Mouse (Mus musculus): ENCODE data around the gene Mrpl58.

The Mrpl58 gene

DNA sequence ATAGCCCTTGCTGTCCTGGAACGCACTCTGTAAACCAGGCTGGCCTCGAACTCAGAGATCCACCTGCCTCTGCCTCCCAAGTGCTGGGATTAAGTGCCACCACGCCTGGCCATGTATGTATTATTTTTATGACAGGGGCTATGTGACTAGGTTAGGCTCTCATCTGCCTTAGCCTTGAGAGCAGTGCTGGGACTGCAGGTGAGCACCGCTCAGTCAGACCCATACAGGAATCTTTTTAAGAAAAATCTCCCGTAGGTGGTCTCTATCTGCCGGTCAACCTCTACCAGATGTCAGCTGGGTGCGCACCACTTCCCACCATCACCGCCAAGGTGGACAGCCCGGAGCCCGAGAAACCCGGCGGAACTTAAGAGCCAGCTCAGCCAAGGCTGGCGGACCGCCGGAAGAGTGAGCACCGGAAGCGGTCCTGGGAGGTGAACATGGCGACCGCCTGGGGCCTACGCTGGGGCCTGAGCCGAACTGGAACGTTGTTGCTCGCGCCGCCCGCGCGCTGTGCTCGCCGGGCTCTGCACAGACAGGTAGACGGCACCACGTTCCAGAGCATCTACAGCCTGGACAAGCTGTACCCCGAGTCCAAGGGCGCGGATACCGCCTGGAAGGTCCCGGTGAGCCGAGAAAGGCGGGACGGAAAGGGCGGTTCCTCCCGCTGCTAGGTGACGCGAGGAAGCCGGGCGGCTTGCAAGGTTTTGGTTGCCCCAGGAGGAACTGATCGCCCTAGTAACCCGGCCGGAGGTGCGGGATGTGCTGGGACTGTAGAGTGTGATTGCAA, at the start of gene Mrpl58:
Gene Mrpl58 (plus strand): TSS at position 415 of the 787 bp plus-strand sequence.
- DNase-seq (ENCODE audit: low read depth, low spot score), result peak; percentile 90

DNA sequence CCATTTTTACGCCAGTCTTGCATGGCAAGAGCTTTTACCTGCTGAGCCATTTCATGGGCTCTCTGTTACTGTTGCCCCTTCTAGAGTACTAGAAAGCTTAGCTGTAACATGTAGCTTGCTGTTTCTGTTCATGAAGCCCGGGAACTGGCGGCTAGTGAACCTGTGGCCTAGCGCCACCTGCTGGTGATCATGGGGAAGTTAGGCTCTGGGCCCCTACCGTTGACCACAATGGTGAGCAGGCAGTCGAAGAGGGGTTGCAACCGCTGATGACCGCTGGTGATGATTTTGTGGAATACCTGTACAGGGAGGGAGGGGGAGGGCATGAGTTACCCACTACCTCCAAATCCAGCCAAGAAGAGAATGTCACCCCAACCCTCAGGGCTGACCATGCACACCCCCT, 49.4 kb upstream of the Mrpl58 start:
- DNase-seq (ENCODE audit: low read depth, low spot score), result peak; percentile 71

DNA sequence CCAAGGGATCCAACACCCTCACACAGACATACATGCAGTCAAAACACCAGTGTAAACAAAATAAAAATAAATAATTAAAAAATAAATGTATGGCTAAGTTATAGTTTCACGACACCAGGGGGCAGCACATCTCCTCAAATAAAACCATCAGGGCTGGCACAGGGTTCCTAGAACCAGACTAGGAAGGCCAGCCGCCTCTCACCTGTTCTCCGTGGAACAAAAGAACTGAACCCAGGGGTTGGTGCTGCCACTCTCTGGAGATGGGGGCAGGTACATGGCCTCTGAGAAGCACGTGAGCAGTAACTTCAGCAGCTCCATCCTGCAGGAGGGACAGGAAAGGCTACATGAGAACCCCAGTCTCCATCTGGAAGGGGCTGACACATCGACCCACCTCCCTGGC, 45.1 kb upstream of the Mrpl58 start:
- peak; percentile 67 for DNase-seq (ENCODE audit: low read depth, low spot score)

DNA sequence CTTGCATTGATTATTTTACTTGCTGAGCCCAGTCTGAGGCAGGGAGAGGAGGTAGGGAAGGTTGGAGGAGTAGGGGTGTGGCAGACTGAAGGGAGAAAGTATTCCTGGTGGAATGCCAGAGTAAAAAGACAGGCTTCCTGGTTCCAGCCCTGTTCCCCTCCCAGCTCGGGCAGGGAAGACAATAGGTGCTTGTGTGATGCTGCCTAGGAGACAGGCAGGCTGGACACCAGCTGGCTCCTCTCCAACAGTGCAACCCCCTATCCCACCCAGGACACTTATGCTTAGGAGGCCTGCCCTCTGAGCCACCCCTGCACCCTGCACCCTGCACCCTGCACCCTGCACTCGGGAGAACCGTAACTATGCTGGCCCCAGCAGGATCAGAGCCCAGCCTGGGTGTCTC, 44.3 kb upstream of the Mrpl58 start:
- DNase-seq (ENCODE audit: low read depth, low spot score), result peak; percentile 70

DNA sequence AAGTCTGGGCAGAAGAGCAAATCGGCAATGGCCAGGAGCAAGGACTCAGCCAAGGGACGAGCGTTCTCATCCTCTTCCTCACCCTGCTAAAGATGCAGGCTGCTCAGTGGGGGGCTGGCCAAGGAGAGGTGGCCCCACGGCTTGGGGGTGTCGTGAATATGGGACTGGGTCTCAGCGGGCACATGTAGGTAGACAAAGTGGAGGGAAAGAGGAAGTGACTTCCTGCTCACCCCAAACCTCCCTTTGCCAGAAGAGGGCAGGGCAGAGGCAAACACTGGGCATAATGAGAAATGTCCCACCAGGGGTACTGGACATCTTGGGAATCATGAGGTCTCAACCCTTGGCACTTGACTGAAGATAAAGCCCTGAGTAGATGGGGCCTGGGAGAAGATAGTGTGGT, 43.8 kb upstream of the Mrpl58 start:
- DNase-seq (ENCODE audit: low read depth, low spot score), result no peak

DNA sequence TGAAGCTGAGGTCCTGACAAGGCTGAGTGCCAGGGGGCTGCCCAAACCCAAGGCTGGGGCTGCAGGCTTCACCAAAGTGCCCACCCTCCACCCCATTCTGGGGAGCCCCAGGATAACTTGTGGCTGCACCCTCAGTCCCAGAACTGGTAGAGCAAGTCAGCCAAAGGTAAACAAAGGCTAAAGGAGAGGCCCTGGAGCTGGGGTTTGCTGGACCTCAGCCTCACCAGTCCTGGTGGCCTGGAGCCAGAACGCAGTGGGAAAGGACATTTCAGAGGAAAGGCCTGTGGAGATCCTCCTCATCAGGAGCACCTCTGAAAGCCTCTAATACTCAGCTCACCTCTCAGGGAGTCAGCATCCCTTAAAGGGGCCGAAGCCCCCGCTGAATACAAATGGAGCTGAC, 39.4 kb upstream of the Mrpl58 start:
- DNase-seq (ENCODE audit: low read depth, low spot score), result no peak

DNA sequence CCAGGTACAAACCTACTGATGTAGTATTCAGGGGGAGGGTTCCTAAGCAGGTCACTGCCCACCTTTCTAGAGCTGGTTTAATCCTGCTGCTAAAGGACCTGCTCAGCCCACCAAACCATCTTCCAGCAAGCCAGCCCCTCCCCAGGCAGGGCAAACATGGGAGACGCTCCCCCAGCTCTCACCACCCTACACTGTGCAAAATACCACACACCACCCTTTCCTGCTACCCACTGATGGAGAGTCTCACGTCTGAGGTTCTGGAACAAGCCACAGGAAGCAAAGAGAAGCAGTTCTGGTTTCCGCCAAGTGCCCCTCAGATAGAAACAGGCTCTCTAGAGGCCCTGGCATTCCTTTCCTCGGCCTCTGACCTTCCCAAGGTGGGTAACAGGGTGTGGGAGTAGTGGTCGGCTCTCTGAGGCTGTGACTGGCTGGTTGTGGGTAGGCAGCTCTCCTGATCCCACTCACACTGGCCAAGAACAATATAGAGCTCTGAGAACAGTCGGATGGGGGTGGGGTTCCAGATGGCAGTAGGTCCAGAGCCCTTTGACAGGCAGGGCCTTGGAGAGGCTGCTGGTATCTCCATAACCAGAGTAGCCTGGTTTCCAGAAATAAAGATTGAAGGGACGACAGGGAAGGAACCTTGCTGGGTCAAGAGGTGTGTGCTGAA, 37.4 kb upstream of the Mrpl58 start:
- no peak for DNase-seq (ENCODE audit: low read depth, low spot score)

DNA sequence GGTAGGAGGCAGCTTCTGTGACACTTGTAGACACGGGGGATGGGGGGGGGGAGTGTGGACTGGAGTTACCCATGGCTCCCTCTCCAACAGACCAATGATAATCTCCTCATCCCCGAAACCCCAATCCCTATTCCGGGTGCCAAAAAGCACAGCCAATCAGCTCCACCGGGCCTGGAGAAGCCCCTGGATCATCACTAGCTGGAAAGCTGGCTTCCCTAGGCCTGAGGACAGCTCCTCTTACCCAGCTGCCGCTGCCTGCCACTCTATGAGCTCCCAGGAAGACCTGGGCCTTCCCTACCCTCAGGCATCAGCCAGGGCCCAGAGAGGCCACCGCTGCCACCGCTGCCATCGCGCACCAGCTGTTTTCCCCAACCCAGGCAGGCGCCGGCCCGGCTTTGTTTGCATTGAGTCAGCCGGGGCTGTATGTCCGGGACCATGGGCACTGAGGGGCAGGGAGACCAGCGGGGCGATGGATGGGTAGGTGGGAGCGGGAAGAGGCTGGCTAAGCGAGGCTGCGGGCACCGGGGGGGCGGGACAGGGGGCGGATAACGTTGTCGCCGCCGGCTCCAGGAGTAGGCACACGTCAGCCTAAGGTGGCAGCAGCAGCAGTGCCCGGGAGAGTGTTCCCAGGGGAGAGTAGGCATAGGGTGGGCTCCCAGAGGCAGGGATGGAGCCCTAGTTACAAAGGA, 36.7 kb upstream of the Mrpl58 start:
- peak; percentile 34 for DNase-seq (ENCODE audit: low read depth, low spot score)

DNA sequence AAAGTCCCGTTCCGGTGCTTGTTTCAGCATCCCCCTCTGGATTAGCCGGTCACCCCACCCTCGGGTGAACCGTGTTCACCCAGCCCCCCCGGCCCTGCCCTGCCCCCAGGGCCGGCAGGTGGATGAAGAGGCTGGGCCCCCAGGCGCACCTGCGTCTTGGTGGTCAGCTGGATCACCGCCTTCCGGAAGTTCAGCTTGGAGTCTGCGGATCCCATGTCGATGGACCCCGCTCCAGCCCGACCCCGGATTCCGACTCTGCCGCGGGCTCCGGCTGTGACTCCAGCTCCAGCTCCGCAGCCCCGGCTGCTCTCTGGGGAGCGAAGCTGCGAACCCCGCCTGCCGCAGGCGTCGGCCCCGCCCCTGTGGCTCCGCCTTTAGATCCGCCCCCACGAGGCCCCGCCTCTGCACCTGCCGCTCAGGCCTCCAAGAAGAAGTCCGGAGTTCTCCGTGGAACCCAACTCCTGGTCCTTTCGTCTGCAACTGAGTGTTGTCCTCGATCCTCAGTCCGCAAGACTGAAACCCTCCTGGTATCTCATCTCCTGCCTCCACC, 36.1 kb upstream of the Mrpl58 start, which contains the start of gene Hid1:
Gene Hid1 (minus strand): TSS at position 362 of the 550 bp plus-strand sequence.
- DNase-seq (ENCODE audit: low read depth, low spot score), result peak; percentile 82

DNA sequence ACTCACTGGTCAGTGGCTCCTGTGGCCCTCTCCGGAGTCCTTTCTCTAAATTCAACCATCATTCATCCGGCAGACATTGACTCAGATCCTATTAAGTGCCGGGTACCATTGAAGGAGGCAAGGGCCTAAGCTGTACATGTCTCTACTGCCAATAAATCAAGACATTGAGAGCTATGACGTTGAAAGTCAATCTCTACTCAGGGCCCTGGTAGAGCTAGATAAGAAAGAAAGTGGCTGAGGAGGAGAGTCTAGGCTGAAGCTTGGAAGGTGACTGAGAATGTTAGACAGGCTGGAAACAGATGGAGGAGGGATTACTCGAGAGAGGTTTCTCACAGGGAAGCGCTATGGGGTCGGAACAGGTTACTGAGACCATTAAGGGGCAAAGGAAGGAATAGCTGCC, 33.2 kb upstream of the Mrpl58 start:
- no peak for DNase-seq (ENCODE audit: low read depth, low spot score)

DNA sequence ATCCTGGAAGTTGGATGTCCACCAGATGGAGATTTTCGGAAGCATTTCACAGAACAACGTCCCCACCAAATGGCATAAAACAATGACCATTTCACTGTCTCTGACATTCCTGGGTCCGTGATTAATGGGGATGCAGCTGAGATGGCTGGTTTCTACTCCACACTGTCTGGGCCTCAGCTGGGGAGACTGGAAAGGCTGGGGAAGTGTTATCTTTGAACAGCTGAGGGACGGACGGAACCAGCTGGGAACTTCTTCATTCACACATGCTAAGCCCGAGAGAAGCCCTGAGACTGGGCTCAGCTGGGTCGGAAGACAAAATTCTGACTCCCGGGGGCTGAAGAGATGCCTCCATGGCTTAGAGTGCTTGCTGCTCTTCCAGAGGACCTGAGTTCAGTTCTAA, 32.2 kb upstream of the Mrpl58 start:
- no peak for DNase-seq (ENCODE audit: low read depth, low spot score)

DNA sequence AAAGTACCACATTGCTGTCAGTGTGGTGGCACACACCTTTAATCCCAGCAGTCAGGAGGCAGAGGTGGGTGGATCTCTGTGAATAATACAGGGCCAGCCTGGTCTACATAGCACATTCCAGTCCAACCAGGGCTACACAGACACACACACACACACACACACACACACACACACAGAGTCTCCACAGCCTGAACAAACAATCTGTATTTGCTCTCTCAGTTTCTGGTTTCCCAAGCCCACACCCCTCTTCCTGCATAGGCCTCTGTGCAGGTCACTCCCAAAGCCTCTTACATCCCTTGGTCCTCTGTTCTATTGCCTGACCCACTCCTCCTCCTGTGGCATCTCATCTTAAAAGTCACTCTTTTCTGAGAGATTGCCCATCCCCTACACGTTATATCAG, 31.5 kb upstream of the Mrpl58 start:
- DNase-seq (ENCODE audit: low read depth, low spot score), result no peak

DNA sequence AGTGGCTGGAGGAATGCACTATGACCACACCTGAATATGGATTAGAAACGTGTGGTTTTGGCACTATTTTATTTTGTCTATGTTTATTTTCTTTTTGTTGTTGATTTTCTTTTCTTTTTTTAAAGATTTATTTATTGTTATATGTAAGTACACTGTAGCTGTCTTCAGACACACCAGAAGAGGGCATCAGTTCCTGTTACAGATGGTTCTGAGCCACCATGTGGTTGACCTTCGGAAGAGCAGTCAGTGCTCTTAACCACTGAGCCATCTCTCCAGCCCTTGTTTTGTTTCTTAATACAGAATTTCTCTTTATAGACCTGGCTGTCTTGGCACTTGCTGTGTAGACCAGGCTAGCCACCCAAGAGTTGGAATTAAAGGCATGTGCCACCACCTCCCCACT, 30.8 kb upstream of the Mrpl58 start:
- DNase-seq (ENCODE audit: low read depth, low spot score), result no peak

DNA sequence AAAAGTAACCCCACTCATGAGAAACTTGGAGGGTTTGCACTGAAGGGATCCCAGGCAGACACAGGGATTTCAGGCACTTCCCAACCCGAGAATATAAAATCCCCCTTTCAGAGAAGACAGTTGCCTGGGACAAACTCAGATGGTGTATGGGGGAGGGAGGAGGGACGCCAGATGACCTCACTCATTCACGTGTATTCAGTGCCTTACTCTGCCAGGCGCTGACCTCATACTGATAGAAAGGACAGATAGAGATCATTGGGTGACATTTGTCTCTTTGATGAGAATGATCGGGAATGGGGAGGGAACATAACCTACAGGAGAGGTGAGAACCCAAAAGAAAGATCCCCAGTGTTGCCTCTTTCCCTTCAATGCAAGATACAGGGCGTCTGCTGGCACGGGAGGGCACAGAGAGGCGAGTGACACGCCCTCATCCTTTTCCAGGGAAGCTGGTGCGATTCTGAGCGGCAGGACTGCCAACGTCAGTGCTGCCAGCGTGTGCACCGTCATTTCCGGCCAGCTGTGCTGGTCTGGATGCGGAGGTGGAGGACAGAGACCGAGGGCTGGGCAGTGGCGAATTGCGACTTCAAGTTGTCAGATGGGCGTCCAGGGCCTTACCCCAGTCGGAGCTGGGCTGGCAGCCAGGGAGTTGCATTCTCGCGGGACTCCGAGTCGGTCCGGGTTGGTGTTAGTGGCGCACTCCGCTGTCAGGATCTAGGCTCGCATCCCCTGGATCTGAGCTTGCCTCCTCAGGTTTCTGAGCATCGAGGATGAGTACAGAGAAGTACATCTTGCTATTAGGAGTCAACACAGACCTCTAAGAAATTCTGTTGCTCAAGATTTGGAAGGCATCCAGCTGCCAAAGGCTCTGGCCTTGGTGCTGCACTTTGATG, 29.5 kb upstream of the Mrpl58 start:
- DNase-seq (ENCODE audit: low read depth, low spot score), result peak; percentile 18

DNA sequence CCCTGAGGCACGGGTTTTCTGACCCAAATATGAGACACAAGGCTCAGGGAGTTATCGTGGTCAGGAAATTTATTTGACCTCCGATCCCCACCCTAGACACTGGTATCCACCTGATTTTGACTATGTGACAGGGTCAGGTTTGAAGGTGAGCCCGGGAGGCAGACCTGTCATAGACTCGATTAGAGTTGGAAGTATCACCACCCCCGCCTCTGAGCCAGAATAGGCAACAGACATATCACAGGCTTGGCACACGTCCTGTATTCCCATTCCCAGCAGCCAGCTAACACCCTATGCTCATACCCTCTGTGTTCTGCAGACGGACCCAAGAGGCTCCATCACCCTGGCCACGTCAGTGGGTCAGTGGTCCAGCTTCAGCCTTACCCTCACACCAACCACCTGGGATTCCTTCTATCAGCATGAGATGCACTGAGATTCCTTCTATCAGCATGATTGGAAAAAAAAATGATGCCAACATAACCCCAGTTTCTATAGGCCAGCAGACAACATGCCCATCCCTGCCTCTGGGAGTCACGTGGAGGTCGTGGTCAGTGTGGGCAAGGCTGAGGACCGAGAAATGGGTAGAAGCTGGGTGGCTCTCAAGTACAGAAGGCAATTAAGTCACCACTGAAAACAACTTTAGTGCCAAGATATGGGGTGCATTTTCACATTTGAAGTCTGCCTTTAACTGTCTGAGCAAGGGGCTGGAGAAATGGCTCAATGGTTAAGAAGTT, 28.7 kb upstream of the Mrpl58 start:
- DNase-seq (ENCODE audit: low read depth, low spot score), result no peak

DNA sequence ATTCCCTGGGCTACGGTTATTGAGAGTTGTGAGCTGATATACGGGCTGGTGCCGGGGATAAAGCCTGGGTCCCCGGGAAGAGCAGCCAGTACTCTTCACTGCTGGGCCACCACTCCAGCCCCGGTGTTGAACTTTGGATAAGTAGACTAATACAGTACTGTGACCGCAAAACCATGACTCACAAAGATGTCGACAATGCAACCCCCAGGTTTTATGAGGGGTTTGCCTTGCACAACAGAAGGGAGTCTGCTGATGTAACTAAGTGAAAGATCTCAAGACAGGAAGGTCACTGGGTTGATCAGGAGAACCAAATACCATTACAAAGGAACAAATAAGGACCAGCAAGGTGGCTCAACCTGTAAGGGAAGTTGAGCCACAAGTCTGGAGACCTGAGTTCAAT, 26.8 kb upstream of the Mrpl58 start:
- no peak for DNase-seq (ENCODE audit: low read depth, low spot score)

DNA sequence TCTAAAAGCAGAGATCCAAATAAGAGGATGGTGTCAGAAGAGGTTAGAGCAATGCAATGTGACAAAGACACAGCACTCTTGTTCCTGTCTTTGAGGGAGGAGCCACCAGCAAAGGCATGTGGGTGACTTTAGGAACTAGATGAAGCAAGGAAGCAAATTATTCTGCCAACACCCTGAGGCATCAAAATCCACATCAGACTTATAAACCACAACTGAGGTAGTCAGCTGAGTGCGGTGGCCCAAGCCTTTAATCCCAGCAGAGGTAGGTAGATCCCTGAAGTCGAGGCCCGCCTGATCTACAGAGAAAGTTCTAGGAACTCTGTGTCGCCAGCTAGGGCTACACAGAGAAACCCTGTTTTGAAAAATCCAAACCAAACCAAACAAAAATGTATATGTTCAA, 26.3 kb upstream of the Mrpl58 start:
- DNase-seq (ENCODE audit: low read depth, low spot score), result no peak

DNA sequence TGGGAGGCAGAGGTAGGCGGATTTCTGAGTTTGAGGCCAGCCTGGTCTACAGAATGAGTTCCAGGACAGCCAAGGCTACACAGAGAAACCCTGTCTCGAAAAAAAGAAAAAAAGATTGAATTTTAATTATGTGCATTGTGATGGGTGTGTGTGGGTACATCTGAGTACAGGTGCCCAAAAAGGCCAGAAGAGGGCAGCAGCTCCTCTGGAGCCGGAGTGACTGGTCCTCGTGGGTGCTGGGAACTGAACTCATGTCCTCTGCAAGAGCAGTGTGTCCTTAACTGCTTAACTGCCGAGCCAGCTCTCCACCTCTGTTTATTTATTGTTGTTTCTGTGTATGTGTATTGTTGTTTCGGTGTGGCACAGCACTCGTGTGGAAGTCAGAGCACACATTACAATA, 25.7 kb upstream of the Mrpl58 start:
- DNase-seq (ENCODE audit: low read depth, low spot score), result peak; percentile 64

DNA sequence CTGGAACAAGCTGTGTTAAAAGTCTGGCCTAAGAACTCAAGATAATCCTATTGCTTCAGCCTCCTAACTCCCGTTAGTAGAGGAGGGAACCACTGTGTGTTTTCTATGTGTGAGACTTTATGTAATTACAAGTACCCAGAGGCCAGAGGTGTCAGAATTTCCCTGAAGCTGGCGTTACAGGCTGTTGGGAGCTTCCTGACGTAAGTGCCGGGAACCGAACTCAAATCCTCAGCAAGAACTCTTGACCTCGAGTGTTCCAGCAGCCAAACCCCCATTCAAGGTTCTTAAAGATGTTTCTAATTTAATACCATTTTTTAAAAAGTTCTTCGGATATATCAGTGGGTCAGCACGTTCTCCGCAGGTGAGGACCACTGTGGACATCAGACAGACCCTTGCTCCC, 22.3 kb upstream of the Mrpl58 start:
- DNase-seq (ENCODE audit: low read depth, low spot score), result peak; percentile 28

DNA sequence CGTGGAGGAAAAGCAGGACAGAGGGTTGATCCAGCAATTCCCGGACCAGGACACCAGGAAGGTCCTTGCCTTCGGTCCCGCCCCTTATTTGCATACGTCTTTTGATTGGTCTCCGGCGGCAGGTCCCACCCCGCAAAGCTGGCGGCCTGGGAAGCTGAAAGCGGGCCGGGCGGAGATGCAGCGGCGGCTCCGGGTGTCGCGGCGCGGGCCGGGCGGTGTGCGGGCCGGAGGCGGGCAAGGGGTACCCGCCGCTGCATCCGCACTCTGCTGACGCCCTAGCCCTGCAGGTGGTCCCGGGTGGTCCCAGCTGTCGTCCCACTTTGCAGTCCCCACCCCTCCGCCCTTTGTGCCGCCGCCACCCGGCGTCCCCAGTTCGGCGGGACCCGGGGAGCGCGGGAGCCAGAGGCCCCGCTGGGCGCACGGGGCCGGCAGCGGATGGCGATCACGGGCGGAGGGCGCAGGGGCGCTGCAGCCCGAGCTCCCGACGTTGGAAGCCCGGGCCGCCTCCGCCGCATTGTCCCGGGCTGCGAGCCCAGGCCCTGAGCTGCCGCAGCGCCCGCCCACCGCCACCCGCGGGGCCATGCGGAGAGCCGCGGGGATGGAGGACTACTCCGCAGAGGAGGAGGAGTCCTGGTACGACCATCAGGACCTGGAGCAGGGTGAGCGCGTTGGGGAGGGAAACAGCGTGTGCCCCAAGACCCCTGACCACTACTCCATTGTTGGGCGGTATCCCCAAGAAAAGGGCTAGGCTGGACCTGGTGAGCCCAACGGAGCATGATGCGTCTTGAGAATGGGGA, 21.6 kb upstream of the Mrpl58 start, which contains the start of gene Cdr2l:
Gene Cdr2l (plus strand): TSS at position 174 of the 797 bp plus-strand sequence.
- peak; percentile 93 for DNase-seq (ENCODE audit: low read depth, low spot score)

Data from R1 (cell line).